Mouse (Mus musculus): ENCODE results near the gene Camkmt.

DNA sequence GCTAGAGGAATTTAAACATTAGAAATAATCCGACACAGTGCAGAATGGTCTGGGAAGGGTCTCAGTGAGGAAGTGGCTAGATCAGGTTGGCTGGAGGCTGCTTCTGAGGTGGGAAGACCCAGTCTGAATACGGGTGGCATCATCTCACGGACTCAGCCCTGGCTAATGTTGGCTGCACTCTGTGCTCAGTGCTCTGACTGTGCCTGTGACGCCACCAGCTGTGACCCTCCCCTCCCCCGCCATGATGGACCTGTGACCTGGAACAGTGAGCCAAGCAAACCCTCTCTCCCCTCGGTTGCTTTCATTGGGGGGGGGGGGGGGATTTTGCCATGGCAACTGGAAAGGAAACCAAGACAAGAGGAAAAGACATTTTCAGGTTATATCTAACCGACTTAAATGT lies 159.4 kb downstream of the Camkmt start:
- TF ChIP-seq GATA1 (IDR thresholded peaks at IDR 0.05; ENCODE audit: low read length): no peak
- TF ChIP-seq TAL1 (IDR thresholded peaks at IDR 0.05; ENCODE audit: low read length): no peak

All from erythroblast, embryonic 14.5 days (primary cell).